Mouse (Mus musculus): ENCODE results near the gene Proser2.
A peak's percentile ranks its signal among the peaks of the same experiment; 100 is the strongest.

Proser2 gene

GRCm38 (mm10) chr2:6129555-6130355 lies at the start of gene Proser2:
Proser2 (minus strand) TSS chr2:6130211.
- peak in 1 of 2 experiments; percentile 48 for DNase-seq (ENCODE audit: low spot score in 2 of 2)

DNA sequence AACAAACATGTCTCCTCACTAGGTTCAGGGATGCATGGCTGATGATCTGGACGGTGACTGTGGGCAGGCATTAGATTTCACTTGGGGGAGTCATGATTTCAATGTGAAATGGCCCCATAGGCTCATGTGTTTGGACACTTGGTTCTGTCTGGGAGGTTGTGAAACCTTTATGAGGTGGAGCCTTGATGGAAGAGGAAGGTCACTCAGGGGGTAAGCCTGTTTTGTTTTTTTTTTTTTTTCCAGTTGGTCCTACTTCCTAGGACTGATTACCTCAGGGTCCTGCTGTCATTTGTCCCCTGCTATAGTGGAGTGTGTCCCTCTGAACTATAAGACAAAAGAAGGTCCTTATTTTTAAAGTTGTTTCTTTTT lies 49.7 kb upstream of the Proser2 start:
- no peak for DNase-seq (ENCODE audit: low spot score in 2 of 2)

- no peak for DNase-seq (ENCODE audit: low spot score in 2 of 2)
These were observed 49.1 kb upstream of the Proser2 start for GRCm38 (mm10) chr2:6178901-6179748.

GRCm38 (mm10) chr2:6173013-6173412 lies 43.0 kb upstream of the Proser2 start:
- no peak for DNase-seq (ENCODE audit: low spot score in 2 of 2)

GRCm38 (mm10) chr2:6168560-6168959 lies 38.5 kb upstream of the Proser2 start:
- no peak for DNase-seq (ENCODE audit: low spot score in 2 of 2)

DNA sequence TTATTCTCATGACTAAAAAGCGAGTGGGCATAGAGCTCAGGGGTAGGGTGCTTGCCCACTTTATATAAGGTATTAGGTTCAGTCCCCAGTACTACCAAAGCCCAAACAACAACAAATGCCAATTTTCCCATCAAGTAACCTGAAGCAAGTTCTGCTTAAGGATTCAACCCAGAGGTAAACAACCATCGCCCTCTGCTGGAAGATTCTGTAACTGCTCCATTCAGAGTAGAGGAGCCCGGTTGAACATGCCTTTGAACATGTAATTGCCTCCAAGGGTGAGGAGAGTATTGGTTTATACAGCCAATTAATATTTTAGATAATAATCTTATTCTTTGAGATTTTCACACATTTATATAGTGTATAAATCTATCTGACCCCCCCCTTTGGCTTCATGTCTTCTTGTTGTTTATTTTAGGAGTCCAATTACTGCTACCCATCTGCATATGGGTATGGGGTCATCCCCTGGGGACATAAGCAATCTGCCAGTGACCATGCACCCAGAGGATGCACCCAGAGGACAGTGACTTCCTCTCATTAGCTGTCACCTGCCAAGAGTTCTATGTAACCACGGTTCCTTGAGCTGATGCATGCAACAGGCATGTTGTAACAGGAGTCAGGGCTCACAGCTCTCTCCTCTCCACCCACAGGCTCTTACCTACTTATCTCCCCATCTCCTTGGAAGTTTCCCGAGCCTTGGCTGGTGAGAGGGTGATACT lies 38.0 kb upstream of the Proser2 start:
- DNase-seq (ENCODE audit: low spot score in 2 of 2): peak; percentile 58 to 80

- no peak for DNase-seq (ENCODE audit: low spot score in 2 of 2)
These were observed 35.8 kb upstream of the Proser2 start for GRCm38 (mm10) chr2:6165771-6166170.

DNA sequence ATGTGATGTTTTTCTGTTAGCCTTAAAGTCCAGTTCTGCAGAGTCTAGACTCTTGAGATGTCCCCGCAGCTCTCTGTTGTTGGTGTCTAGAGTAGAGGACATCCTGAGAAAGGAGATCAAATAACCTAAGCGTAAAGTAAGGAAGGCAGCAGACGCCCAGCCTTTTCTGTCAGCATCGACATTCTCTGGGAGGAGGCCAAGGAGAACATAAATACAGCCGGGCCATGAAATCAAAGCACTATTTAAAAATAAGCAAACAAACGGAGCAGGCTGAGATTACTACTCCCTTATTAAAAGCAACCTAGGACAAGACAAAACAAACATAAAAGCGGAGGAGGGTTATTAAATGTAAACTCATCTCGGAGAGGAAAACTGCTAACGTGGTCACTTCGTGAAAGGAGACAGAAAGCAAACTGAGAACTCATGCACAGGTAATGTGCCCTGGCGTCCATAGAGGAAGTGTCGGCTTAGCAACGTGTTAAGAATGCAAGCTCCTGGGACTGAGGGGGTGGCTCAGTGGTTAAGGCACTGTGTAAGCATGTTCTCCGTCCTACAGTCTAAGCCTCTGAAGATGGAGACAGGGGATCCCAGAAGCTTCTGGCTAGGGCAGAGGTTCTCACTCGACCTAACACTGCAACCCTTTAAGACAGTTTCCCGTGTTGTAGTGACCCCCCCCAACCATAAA lies 34.7 kb upstream of the Proser2 start:
- DNase-seq (ENCODE audit: low spot score in 2 of 2): no peak

DNA sequence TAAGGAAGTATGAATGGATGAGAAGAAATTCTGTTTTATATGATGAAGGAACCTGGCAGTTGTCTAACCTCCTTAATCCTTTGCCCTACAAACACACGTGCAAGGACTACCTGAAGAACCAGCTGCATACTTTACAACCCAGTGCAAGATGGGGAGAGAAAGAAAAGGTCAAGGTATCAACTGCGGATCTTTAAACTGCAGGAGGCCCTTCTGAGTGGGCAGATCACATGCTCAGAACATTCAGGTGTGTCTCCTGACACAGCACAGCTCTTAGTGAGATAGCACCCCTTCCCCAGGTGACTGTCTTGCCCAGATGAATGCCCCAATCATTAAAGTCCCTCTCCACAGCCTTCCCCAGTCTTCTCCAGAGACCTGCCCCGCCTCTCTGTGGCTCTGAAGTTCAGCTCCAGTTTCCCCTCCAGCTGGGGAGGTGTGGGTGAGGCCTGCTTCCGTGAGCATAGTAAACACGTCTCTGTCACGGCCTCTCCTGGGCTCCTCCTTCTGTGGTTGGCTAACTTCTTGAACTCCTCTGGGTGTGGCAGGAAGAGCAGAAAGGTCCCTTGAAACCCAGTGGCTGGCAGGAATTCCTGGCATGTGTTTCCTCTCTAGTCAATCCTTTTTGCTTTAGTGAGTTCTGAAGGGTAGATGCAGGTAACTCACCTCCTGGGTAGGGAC lies 32.5 kb upstream of the Proser2 start:
- no peak for DNase-seq (ENCODE audit: low spot score in 2 of 2)

GRCm38 (mm10) chr2:6159735-6160134 lies 29.7 kb upstream of the Proser2 start:
- DNase-seq (ENCODE audit: low spot score in 2 of 2): no peak

DNA sequence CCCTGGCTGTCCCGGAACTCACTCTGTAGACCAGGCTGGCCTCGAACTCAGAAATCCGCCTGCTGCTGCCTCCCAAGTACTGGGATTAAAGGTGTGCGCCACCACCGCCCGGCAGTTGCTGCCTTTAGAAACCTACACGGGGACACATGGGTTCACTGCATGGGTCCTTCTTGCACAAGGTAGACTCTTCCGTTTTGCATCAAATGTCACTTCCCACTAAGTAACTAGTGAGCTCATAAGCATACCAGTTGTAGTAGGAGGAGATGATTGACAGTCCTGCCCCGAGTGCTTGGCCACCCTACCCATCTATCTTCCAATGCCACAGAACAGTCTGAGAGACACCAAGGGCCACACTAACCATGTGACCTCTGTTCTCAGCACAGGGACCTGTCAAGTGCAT lies 29.2 kb upstream of the Proser2 start:
- DNase-seq (ENCODE audit: low spot score in 2 of 2): no peak

DNA sequence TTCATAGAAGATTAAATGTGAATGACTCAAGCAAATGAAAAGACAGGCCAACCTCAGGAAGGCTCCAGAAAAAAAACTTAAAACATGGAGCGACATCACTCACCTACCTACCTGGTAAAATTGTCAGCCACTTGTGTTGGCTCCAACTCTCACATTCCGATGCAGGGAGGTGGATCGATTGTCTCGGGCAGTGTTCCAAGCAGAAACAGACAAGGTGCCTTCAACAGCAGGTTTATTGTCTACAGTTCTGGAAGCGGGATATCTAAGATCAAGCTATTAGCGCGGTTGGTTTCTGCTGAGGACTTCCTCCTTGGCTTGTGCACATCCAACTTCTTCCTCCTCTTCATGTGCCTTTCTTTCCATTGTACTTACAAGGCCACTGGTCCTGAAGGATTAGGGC lies 27.6 kb upstream of the Proser2 start:
- no peak for DNase-seq (ENCODE audit: low spot score in 2 of 2)

- no peak for DNase-seq (ENCODE audit: low spot score in 2 of 2)
These were observed 27.2 kb upstream of the Proser2 start for GRCm38 (mm10) chr2:6157208-6157607.

DNA sequence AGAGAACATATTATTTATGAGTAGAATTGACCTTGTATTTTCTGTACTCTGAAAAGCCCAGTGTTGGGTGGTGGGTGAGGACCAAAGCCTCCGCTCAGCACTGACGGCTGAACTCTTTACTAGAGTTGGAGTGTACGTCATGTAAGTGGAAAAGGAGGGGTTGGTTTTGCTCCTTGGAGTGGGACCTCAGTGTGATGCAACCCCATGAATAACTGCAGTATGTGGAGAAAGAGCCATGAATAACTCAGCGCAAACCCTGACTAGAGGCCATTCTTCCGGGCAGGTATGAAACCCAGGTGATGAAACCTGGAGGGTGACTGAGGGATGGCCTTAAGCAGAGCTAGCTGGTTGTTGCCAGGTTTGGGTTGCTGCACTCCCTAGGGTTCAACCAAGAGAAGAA lies 19.8 kb upstream of the Proser2 start:
- DNase-seq (ENCODE audit: low spot score in 2 of 2): no peak

GRCm38 (mm10) chr2:6146901-6147300 lies 16.9 kb upstream of the Proser2 start:
- DNase-seq (ENCODE audit: low spot score in 2 of 2): no peak

DNA sequence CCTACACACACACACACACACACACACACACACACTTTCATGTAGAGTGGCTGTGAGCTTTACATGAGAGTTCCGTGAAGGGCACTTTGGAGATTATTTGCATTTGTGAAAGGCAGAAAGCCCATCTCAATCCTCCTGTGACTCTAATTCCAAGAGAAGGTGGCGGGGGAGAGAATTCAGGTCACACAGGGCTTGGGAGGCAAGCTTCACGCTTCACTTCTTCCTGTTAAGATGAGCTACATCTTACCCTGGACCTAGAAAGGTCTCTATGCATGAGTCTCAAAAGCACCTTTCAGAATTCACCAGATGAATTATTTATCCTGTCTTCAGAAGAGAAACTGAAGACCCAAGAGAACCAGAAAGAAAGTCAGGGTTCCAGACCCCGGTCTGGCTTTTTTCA lies 16.2 kb upstream of the Proser2 start:
- no peak for DNase-seq (ENCODE audit: low spot score in 2 of 2)

- DNase-seq (ENCODE audit: low spot score in 2 of 2): no peak
These were observed 15.6 kb upstream of the Proser2 start for GRCm38 (mm10) chr2:6145611-6146010.

DNA sequence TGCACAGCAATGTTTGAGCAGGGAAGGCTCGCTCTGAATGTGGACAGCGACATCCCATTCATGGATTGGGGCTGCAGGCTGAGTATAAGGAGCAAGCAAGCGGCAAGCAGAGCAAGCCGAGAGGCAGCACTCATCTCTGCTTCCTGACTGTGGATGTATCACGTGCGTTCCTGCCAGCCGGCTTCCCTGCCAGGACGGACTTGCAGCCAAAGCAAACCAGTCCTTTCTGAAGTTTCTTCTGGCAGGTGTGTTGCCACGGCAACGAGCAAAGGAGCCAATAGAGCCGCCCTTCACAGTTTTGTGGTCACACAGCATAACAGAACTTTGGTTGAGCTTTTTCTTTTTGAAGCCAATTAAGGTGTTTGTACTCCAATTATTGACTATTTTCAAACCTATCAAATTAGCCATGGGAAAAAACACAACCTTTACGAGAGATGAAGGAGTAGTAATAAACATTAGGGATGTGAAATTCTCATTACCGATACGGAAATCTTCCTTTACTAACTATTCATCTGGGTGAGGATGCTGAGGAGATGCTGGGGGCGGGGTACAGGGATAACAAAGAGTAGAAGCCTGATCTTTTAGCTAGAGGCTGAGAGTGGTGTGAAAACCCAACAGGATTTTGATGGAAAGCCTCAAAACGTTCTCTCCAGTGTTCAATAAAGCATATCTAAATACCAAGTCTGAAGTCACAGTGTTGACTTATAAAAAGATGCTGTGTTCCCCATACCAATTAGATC lies 13.1 kb upstream of the Proser2 start:
- peak in 1 of 2 experiments; percentile 41 for DNase-seq (ENCODE audit: low spot score in 2 of 2)

- DNase-seq (ENCODE audit: low spot score in 2 of 2): no peak
These were observed 10.7 kb upstream of the Proser2 start for GRCm38 (mm10) chr2:6140572-6141161.

DNA sequence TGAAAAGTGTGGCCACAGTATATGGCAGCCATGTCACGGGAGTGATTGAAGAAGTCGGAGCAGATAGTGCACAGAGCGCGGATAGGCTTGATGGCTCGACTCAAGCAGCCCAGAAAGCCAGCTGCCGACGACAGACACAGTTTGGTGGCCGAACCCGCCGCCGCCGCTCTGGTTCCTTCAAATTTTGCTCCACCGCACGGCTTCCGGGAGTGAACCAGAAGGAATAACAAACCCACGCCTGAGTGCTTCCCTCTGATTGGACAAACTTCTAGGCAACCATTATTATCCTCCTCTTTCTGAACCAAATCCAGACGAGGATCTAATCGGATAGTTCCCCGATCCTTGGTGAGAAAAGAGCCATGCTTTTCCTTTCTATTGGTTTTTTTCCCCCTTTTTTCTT lies 3.9 kb upstream of the Proser2 start:
- no peak for DNase-seq (ENCODE audit: low spot score in 2 of 2)
